Mouse (Mus musculus): ENCODE results near the gene Ubl5. TPM values are rescaled to one million over a fixed set of nuclear protein-coding genes. Genes with fewer than 3 reads are reported as not detected.
"Not testable (repeated sequence)": the region's sequence is repeated elsewhere in the genome, so short reads cannot be mapped to it uniquely, and the experiment has no call there.

Ubl5 gene
- polyA plus RNA-seq, 1 experiment = 243 TPM

- H3K27ac ChIP-seq (ENCODE audit: insufficient read depth, low read length) = no peak overlapping the region
- H3K4me1 ChIP-seq (ENCODE audit: control insufficient read depth, insufficient read depth, low read length) = no peaks in the 10 kb centered on the region
- TF ChIP-seq POLR2A (IDR thresholded peaks at IDR 0.05; ENCODE audit: low read depth, low read length) (no peak), CTCF (IDR thresholded peaks at IDR 0.05; ENCODE audit: borderline replicate concordance, insufficient read depth, low read length) (no peak)
- no peak overlapping the region for H3K4me3 ChIP-seq (ENCODE audit: insufficient read depth, low read length)
These were observed 25.4 kb downstream of the Ubl5 start for GRCm38 (mm10) chr9:20668065-20668464.

GRCm38 (mm10) chr9:20672047-20672446 lies 29.4 kb downstream of the Ubl5 start:
- Histone ChIP-seq H3K4me1 (ENCODE audit: control insufficient read depth, insufficient read depth, low read length) (no peaks in the 10 kb centered on the region), H3K4me3 (ENCODE audit: insufficient read depth, low read length) (no peak overlapping the region), H3K27ac (ENCODE audit: insufficient read depth, low read length) (no peak overlapping the region)
- TF ChIP-seq CTCF (IDR thresholded peaks at IDR 0.05; ENCODE audit: borderline replicate concordance, insufficient read depth, low read length) (no peak), POLR2A (IDR thresholded peaks at IDR 0.05; ENCODE audit: low read depth, low read length) (no peak)

- TF ChIP-seq CTCF (IDR thresholded peaks at IDR 0.05; ENCODE audit: borderline replicate concordance, insufficient read depth, low read length) (no peak), POLR2A (IDR thresholded peaks at IDR 0.05; ENCODE audit: low read depth, low read length) (no peak)
- Histone ChIP-seq H3K4me3 (ENCODE audit: insufficient read depth, low read length) (no peak overlapping the region), H3K27ac (ENCODE audit: insufficient read depth, low read length) (no peak overlapping the region), H3K4me1 (ENCODE audit: control insufficient read depth, insufficient read depth, low read length) (no peaks in the 10 kb centered on the region)
These were observed 35.2 kb downstream of the Ubl5 start for GRCm38 (mm10) chr9:20677892-20678291.

- no peak overlapping the region for H3K27ac ChIP-seq (ENCODE audit: insufficient read depth, low read length)
- TF ChIP-seq CTCF (IDR thresholded peaks at IDR 0.05; ENCODE audit: borderline replicate concordance, insufficient read depth, low read length) (no peak), POLR2A (IDR thresholded peaks at IDR 0.05; ENCODE audit: low read depth, low read length) (no peak)
- H3K4me1 ChIP-seq (ENCODE audit: control insufficient read depth, insufficient read depth, low read length) = no peaks in the 10 kb centered on the region
- no peak overlapping the region for H3K4me3 ChIP-seq (ENCODE audit: insufficient read depth, low read length)
These were observed 37.8 kb downstream of the Ubl5 start for GRCm38 (mm10) chr9:20680378-20680958.

GRCm38 (mm10) chr9:20681546-20682388 lies 39.1 kb downstream of the Ubl5 start:
- Histone ChIP-seq H3K4me3 (ENCODE audit: insufficient read depth, low read length) (no peak overlapping the region), H3K4me1 (ENCODE audit: control insufficient read depth, insufficient read depth, low read length) (no peaks in the 10 kb centered on the region), H3K27ac (ENCODE audit: insufficient read depth, low read length) (no peak overlapping the region)
- TF ChIP-seq CTCF (IDR thresholded peaks at IDR 0.05; ENCODE audit: borderline replicate concordance, insufficient read depth, low read length) (no peak), POLR2A (IDR thresholded peaks at IDR 0.05; ENCODE audit: low read depth, low read length) (no peak)

GRCm38 (mm10) chr9:20682389-20682722 lies 39.7 kb downstream of the Ubl5 start:
- H3K27ac ChIP-seq (ENCODE audit: insufficient read depth, low read length) = no peak overlapping the region
- H3K4me1 ChIP-seq (ENCODE audit: control insufficient read depth, insufficient read depth, low read length) = no peaks in the 10 kb centered on the region
- no peak for TF ChIP-seq POLR2A (IDR thresholded peaks at IDR 0.05; ENCODE audit: low read depth, low read length)
- no peak for TF ChIP-seq CTCF (IDR thresholded peaks at IDR 0.05; ENCODE audit: borderline replicate concordance, insufficient read depth, low read length)
- no peak overlapping the region for H3K4me3 ChIP-seq (ENCODE audit: insufficient read depth, low read length)

- no peak overlapping the region for H3K4me3 ChIP-seq (ENCODE audit: insufficient read depth, low read length)
- no peak overlapping the region for H3K27ac ChIP-seq (ENCODE audit: insufficient read depth, low read length)
- no peak for TF ChIP-seq POLR2A (IDR thresholded peaks at IDR 0.05; ENCODE audit: low read depth, low read length)
- no peaks in the 10 kb centered on the region for H3K4me1 ChIP-seq (ENCODE audit: control insufficient read depth, insufficient read depth, low read length)
These were observed 42.6 kb downstream of the Ubl5 start for GRCm38 (mm10) chr9:20685081-20685861.

GRCm38 (mm10) chr9:20689403-20689802 lies 46.7 kb downstream of the Ubl5 start:
- Histone ChIP-seq H3K4me3 (ENCODE audit: insufficient read depth, low read length) (no peak overlapping the region), H3K27ac (ENCODE audit: insufficient read depth, low read length) (no peak overlapping the region), H3K4me1 (ENCODE audit: control insufficient read depth, insufficient read depth, low read length) (no peaks in the 10 kb centered on the region)
- TF ChIP-seq POLR2A (IDR thresholded peaks at IDR 0.05; ENCODE audit: low read depth, low read length) = no peak
- no peak for TF ChIP-seq CTCF (IDR thresholded peaks at IDR 0.05; ENCODE audit: borderline replicate concordance, insufficient read depth, low read length)

GRCm38 (mm10) chr9:20689913-20690312 lies 47.2 kb downstream of the Ubl5 start:
- H3K4me1 ChIP-seq (ENCODE audit: control insufficient read depth, insufficient read depth, low read length) = no peaks in the 10 kb centered on the region
- H3K27ac ChIP-seq (ENCODE audit: insufficient read depth, low read length) = no peak overlapping the region
- TF ChIP-seq POLR2A (IDR thresholded peaks at IDR 0.05; ENCODE audit: low read depth, low read length) = no peak
- TF ChIP-seq CTCF (IDR thresholded peaks at IDR 0.05; ENCODE audit: borderline replicate concordance, insufficient read depth, low read length) = no peak
- H3K4me3 ChIP-seq (ENCODE audit: insufficient read depth, low read length) = no peak overlapping the region

GRCm38 (mm10) chr9:20690449-20690848 lies 47.8 kb downstream of the Ubl5 start:
- not testable (repeated sequence) for H3K4me1 ChIP-seq (ENCODE audit: control insufficient read depth, insufficient read depth, low read length); H3K27ac ChIP-seq (ENCODE audit: insufficient read depth, low read length); H3K4me3 ChIP-seq (ENCODE audit: insufficient read depth, low read length)

Data from embryonic fibroblast, embryonic 13.5 days (primary cell).